Mouse (Mus musculus): ENCODE measurements around the gene Uhrf1.

DNA sequence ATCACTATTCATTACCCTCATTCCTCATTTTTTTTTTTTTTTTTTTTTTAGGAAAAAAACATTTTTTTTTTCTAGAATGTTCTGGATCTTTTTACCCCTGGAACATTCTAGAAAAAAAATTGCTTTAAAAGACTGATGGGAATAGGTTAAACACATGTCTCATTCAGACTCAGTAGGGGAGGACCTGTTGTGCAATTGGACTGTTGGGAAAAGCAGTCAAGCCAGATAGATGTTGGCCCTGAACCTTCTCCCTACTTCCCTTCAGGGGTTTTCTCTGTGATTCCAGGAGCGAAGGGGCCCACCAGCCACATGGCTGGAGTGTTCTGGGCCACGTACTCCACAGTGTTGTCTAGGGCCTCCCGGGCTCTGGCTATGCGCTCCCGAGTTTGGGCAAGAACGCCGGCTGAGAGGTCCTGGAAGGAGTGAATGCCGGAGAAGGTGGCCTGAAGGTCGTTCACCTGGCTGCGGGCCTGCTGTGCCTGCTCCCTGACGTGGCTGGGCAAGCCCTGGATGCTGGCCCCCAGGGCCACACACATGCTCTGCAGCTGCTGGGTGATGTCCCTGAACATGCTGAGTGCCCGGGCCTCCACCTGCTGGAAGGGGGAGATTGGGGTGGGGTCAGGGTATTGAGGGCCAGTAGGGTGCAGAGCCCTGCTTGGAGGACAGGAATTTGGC lies 23.5 kb upstream of the Uhrf1 start:
- TF ChIP-seq ZNF384 (IDR thresholded peaks at IDR 0.05; ENCODE audit: low read depth, low read length): no peak
- TF ChIP-seq CHD2 (IDR thresholded peaks at IDR 0.05; ENCODE audit: low read depth, low read length): no peak
- no peak for TF ChIP-seq MAFK (IDR thresholded peaks at IDR 0.05; ENCODE audit: insufficient read depth, low read depth, low read length)

Measured in ES-E14 (cell line).